In genomic region chr17:12723986-12724766, GRCm38 (mm10) we compare ENCODE assay signal across 9 mouse cellular contexts. TPM values are rescaled to one million over a fixed set of nuclear protein-coding genes. Genes with fewer than 3 reads are reported as not detected.
A peak's percentile ranks its signal among the peaks of the same experiment; 100 is the strongest.
DNase-seq lines count a peak whose midpoint lies in the region; ATAC-seq lines count a peak whose summit lies in the region.
"Had no signal": no experiment of that assay in that cellular context is flagged by ENCODE, and none has a peak within 500 bp of the region (broad histone marks: within the 10 kb centered on the region; RNA-seq: fewer than 3 reads in every experiment).

No protein-coding gene starts in this region.

- 86% methylated on average over 5 of the region's 5 CpGs for WGBS in hindbrain, embryonic 12.5 days
- 32% methylated on average over 5 of the region's 5 CpGs for WGBS in liver, embryonic 15.5 days (ENCODE audit: insufficient replicate concordance)
- WGBS in forebrain, embryonic 14.5 days, result 93% methylated on average over 5 of the region's 5 CpGs

- no peak overlapping the region for H3K4me2 ChIP-seq in hindbrain, embryonic 12.5 days (replicated peaks)
- peak overlapping the region; percentile 3; the same call in 1 of the 2 replicates for H3K4me2 ChIP-seq in liver, embryonic 15.5 days
- H3K4me2 ChIP-seq in forebrain, embryonic 14.5 days (ENCODE audit: low read length), result no peak overlapping the region

- peaks cover 34% of the 10 kb centered on the region for H3K36me3 ChIP-seq in hindbrain, embryonic 12.5 days
- peaks cover 14% of the 10 kb centered on the region for H3K36me3 ChIP-seq in liver, embryonic 15.5 days (replicated peaks)
- H3K36me3 ChIP-seq in forebrain, embryonic 14.5 days (ENCODE audit: control insufficient read depth, insufficient read depth, low read length), result peaks cover 59% of the 10 kb centered on the region

- H3K4me3 ChIP-seq in hindbrain, embryonic 12.5 days, result no peak overlapping the region
- H3K4me3 ChIP-seq in liver, embryonic 15.5 days (replicated peaks), result no peak overlapping the region
- no peak overlapping the region for H3K4me3 ChIP-seq in forebrain, embryonic 14.5 days (ENCODE audit: low read depth, low read length)

- DNase-seq in adrenal gland, adult (ENCODE audit: inconsistent age in 2 of 2, low spot score in 1 of 2), result peak; percentile 68 to 91
- no peak for DNase-seq in adrenal gland, postnatal 25 days
- DNase-seq in forebrain, embryonic 14.5 days (ENCODE audit: low spot score), result no peak
- no peak for DNase-seq in thymus, postnatal 4 days

- no peaks in the 10 kb centered on the region for H3K9me3 ChIP-seq in hindbrain, embryonic 12.5 days (replicated peaks)
- no peaks in the 10 kb centered on the region for H3K9me3 ChIP-seq in liver, embryonic 15.5 days (replicated peaks)
- no peaks in the 10 kb centered on the region for H3K9me3 ChIP-seq in forebrain, embryonic 14.5 days (replicated peaks; ENCODE audit: control insufficient read depth, low read length)

- peaks cover 6% of the 10 kb centered on the region; the same call in 1 of the 2 replicates for H3K4me1 ChIP-seq in hindbrain, embryonic 12.5 days
- peaks cover 38% of the 10 kb centered on the region for H3K4me1 ChIP-seq in liver, embryonic 15.5 days (replicated peaks)
- H3K4me1 ChIP-seq in forebrain, embryonic 14.5 days (ENCODE audit: control insufficient read depth, insufficient read depth, low read length), result peaks cover 6% of the 10 kb centered on the region; the same call in 1 of the 2 replicates

- H3K27ac ChIP-seq in hindbrain, embryonic 12.5 days, result peak overlapping the region; percentile 60; the same call in 1 of the 2 replicates
- H3K27ac ChIP-seq in liver, embryonic 15.5 days (replicated peaks), result peak overlapping the region; percentile 57
- no peak overlapping the region for H3K27ac ChIP-seq in forebrain, embryonic 14.5 days (ENCODE audit: low read depth, low read length)

- peak; percentile 70 for ATAC-seq in common myeloid progenitor, adult 5-6 weeks (replicated peaks; ENCODE audit: low read depth, poor library complexity, severe bottlenecking)
- ATAC-seq in hindbrain, embryonic 12.5 days (ENCODE audit: low FRiP score), result no peak
- ATAC-seq in liver, embryonic 15.5 days (ENCODE audit: insufficient read depth), result peak; percentile 78
- no peak for ATAC-seq in forebrain, embryonic 14.5 days
- ATAC-seq in inflammation-experienced regulatory T-cells, adult 6 months, result no peak

- no peak overlapping the region for H3K9ac ChIP-seq in hindbrain, embryonic 12.5 days
- no peak overlapping the region for H3K9ac ChIP-seq in liver, embryonic 15.5 days
- no peak overlapping the region for H3K9ac ChIP-seq in forebrain, embryonic 14.5 days (ENCODE audit: low read length)

- H3K27me3 ChIP-seq in hindbrain, embryonic 12.5 days, result no peaks in the 10 kb centered on the region
- H3K27me3 ChIP-seq in liver, embryonic 15.5 days, result no peaks in the 10 kb centered on the region
- no peaks in the 10 kb centered on the region for H3K27me3 ChIP-seq in forebrain, embryonic 14.5 days (replicated peaks; ENCODE audit: control insufficient read depth, insufficient read depth, low read length)

RNA-seq across cellular contexts. Expression of gene Igf2r, which starts 45.3 kb away (rescaled TPM):
- 84.5 and 84.9 TPM in 2 replicates for total RNA-seq in adrenal gland, postnatal 25 days (2021)
- total RNA-seq in common myeloid progenitor, adult 5-6 weeks (2017), result 5.8 and 7.3 TPM in 2 replicates
- polyA plus RNA-seq in hindbrain, embryonic 12.5 days (2016; fragmentation: Nextera tagmentation; extraction: Ambion mirVana), result 27.5 and 30.4 TPM in 2 replicates
- 13.0 and 15.6 TPM in 2 replicates for polyA plus RNA-seq in liver, embryonic 15.5 days (2015; fragmentation: Nextera tagmentation; extraction: Ambion mirVana)
- polyA plus RNA-seq in forebrain, embryonic 14.5 days (2014; fragmentation: Nextera tagmentation; extraction: Ambion mirVana), result 9.6 and 10.9 TPM in 2 replicates
- 10 to 100 TPM; 14.8 to 40.1 (median 36.0) TPM for polyA plus RNA-seq in inflammation-experienced regulatory T-cells, adult 6 months (2017; shearing (Covaris generic))

RNA-seq across cellular contexts. Expression of gene Slc22a1, which starts 48.5 kb away (rescaled TPM):
- total RNA-seq in adrenal gland, postnatal 25 days (2021), result 3.9 TPM in 1 of 2 replicates, not detected in the other
- not detected in 2 replicates for total RNA-seq in common myeloid progenitor, adult 5-6 weeks (2017)
- polyA plus RNA-seq in hindbrain, embryonic 12.5 days (2016; fragmentation: Nextera tagmentation; extraction: Ambion mirVana), result not detected in 2 replicates
- 0.05 TPM in 1 of 2 replicates, not detected in the other for polyA plus RNA-seq in liver, embryonic 15.5 days (2015; fragmentation: Nextera tagmentation; extraction: Ambion mirVana)
- polyA plus RNA-seq in forebrain, embryonic 14.5 days (2014; fragmentation: Nextera tagmentation; extraction: Ambion mirVana), result not detected in 2 replicates
- polyA plus RNA-seq in inflammation-experienced regulatory T-cells, adult 6 months (2017; shearing (Covaris generic)), result 1 to 10 TPM in 1 of 3 experiments, under 1 TPM in 1, not detected in 1; 0.82 to 1.9 TPM
- total RNA-seq: neutrophil, adult 5-6 weeks had no signal

Comparison
In these comparisons a context has a peak if more than half of its experiments do, and no peak if none do; other contexts are left out.
1. DNase-seq: peak in adrenal gland, adult (2 of 2); none in adrenal gland, postnatal 25 days (single experiment), forebrain, embryonic 14.5 days (single experiment) and thymus, postnatal 4 days (single experiment).
2. ATAC-seq: peak in common myeloid progenitor, adult 5-6 weeks (single experiment) and liver, embryonic 15.5 days (single experiment); none in hindbrain, embryonic 12.5 days (single experiment), forebrain, embryonic 14.5 days (single experiment) and inflammation-experienced regulatory T-cells, adult 6 months (single experiment).